Mouse (Mus musculus): Measurements from ENCODE around the gene Slc16a10. TPM values are rescaled to one million over a fixed set of nuclear protein-coding genes. Genes with fewer than 3 reads are reported as not detected.
A peak's percentile ranks its signal among the peaks of the same experiment; 100 is the strongest.

Gene Slc16a10
- polyA plus RNA-seq, 1 experiment from 2014 or later: 48.2 TPM

- no peaks in the 10 kb centered on the region for H3K27me3 ChIP-seq (replicated peaks; ENCODE audit: control insufficient read depth, insufficient read depth, low read length)
- H3K27ac ChIP-seq (ENCODE audit: low read length): no peak overlapping the region
- H3K4me3 ChIP-seq (ENCODE audit: low read length): no peak overlapping the region
- H3K9ac ChIP-seq (ENCODE audit: low read depth, low read length): no peak overlapping the region
- H3K9me3 ChIP-seq (ENCODE audit: control insufficient read depth, low read length): no peaks in the 10 kb centered on the region
- no peak overlapping the region for H3K4me2 ChIP-seq (ENCODE audit: low read depth, low read length)
- H3K4me1 ChIP-seq (ENCODE audit: control insufficient read depth, insufficient read depth, low read length): peaks cover 6% of the 10 kb centered on the region
- ATAC-seq: peak; percentile 21; the same call in 1 of the 2 replicates
- no peaks in the 10 kb centered on the region for H3K36me3 ChIP-seq (ENCODE audit: control insufficient read depth, insufficient read depth, low read length)
- WGBS: 38% methylated on average over 5 of the region's 5 CpGs
These were observed 38.3 kb downstream of the Slc16a10 start for GRCm38 (mm10) chr10:40103790-40104189.

GRCm38 (mm10) chr10:40102986-40103385 lies 39.1 kb downstream of the Slc16a10 start:
- Histone ChIP-seq H3K9ac (ENCODE audit: low read depth, low read length) (no peak overlapping the region), H3K27ac (ENCODE audit: low read length) (no peak overlapping the region), H3K36me3 (ENCODE audit: control insufficient read depth, insufficient read depth, low read length) (no peaks in the 10 kb centered on the region), H3K4me3 (ENCODE audit: low read length) (no peak overlapping the region), H3K4me1 (ENCODE audit: control insufficient read depth, insufficient read depth, low read length) (peaks cover 6% of the 10 kb centered on the region), H3K27me3 (replicated peaks; ENCODE audit: control insufficient read depth, insufficient read depth, low read length) (no peaks in the 10 kb centered on the region), H3K9me3 (ENCODE audit: control insufficient read depth, low read length) (no peaks in the 10 kb centered on the region), H3K4me2 (ENCODE audit: low read depth, low read length) (no peak overlapping the region)
- ATAC-seq: no peak
- WGBS: 45% methylated on average over 8 of the region's 8 CpGs

- 68% methylated on average over 3 of the region's 3 CpGs for WGBS
- no peak overlapping the region for H3K4me2 ChIP-seq (ENCODE audit: low read depth, low read length)
- ATAC-seq: no peak
- H3K9ac ChIP-seq (ENCODE audit: low read depth, low read length): no peak overlapping the region
- no peaks in the 10 kb centered on the region for H3K9me3 ChIP-seq (ENCODE audit: control insufficient read depth, low read length)
- no peaks in the 10 kb centered on the region for H3K36me3 ChIP-seq (ENCODE audit: control insufficient read depth, insufficient read depth, low read length)
- no peaks in the 10 kb centered on the region for H3K27me3 ChIP-seq (replicated peaks; ENCODE audit: control insufficient read depth, insufficient read depth, low read length)
- no peak overlapping the region for H3K27ac ChIP-seq (ENCODE audit: low read length)
- H3K4me1 ChIP-seq (ENCODE audit: control insufficient read depth, insufficient read depth, low read length): peaks cover 6% of the 10 kb centered on the region
- H3K4me3 ChIP-seq (ENCODE audit: low read length): no peak overlapping the region
These were observed 39.9 kb downstream of the Slc16a10 start for GRCm38 (mm10) chr10:40102166-40102565.

- Histone ChIP-seq H3K9me3 (ENCODE audit: control insufficient read depth, low read length) (no peaks in the 10 kb centered on the region), H3K4me2 (ENCODE audit: low read depth, low read length) (no peak overlapping the region), H3K4me1 (ENCODE audit: control insufficient read depth, insufficient read depth, low read length) (0 out of 2 replicates have a peak, but pooled peaks cover 9% of the 10 kb centered on the region), H3K4me3 (ENCODE audit: low read length) (no peak overlapping the region), H3K9ac (ENCODE audit: low read depth, low read length) (no peak overlapping the region), H3K27me3 (replicated peaks; ENCODE audit: control insufficient read depth, insufficient read depth, low read length) (no peaks in the 10 kb centered on the region), H3K36me3 (ENCODE audit: control insufficient read depth, insufficient read depth, low read length) (no peaks in the 10 kb centered on the region), H3K27ac (ENCODE audit: low read length) (no peak overlapping the region)
- no peak for ATAC-seq
- WGBS: 75% methylated on average over 1 of the region's 1 CpGs
These were observed 43.6 kb downstream of the Slc16a10 start for GRCm38 (mm10) chr10:40098441-40098840.

GRCm38 (mm10) chr10:40097519-40097918 lies 44.5 kb downstream of the Slc16a10 start:
- Histone ChIP-seq H3K4me1 (ENCODE audit: control insufficient read depth, insufficient read depth, low read length) (0 out of 2 replicates have a peak, but pooled peaks cover 6% of the 10 kb centered on the region), H3K9me3 (ENCODE audit: control insufficient read depth, low read length) (no peaks in the 10 kb centered on the region), H3K4me2 (ENCODE audit: low read depth, low read length) (no peak overlapping the region), H3K36me3 (ENCODE audit: control insufficient read depth, insufficient read depth, low read length) (no peaks in the 10 kb centered on the region), H3K9ac (ENCODE audit: low read depth, low read length) (no peak overlapping the region), H3K27ac (ENCODE audit: low read length) (no peak overlapping the region), H3K4me3 (ENCODE audit: low read length) (no peak overlapping the region), H3K27me3 (replicated peaks; ENCODE audit: control insufficient read depth, insufficient read depth, low read length) (no peaks in the 10 kb centered on the region)
- no peak for ATAC-seq
- 65% methylated on average over 4 of the region's 4 CpGs for WGBS

- no peaks in the 10 kb centered on the region for H3K27me3 ChIP-seq (replicated peaks; ENCODE audit: control insufficient read depth, insufficient read depth, low read length)
- no peak overlapping the region for H3K4me2 ChIP-seq (ENCODE audit: low read depth, low read length)
- H3K27ac ChIP-seq (ENCODE audit: low read length): no peak overlapping the region
- no peaks in the 10 kb centered on the region for H3K36me3 ChIP-seq (ENCODE audit: control insufficient read depth, insufficient read depth, low read length)
- 66% methylated on average over 2 of the region's 2 CpGs for WGBS
- no peaks in the 10 kb centered on the region for H3K9me3 ChIP-seq (ENCODE audit: control insufficient read depth, low read length)
- H3K9ac ChIP-seq (ENCODE audit: low read depth, low read length): no peak overlapping the region
- ATAC-seq: peak; percentile 49
- no peak overlapping the region for H3K4me3 ChIP-seq (ENCODE audit: low read length)
- 0 out of 2 replicates have a peak, but pooled peaks cover 12% of the 10 kb centered on the region for H3K4me1 ChIP-seq (ENCODE audit: control insufficient read depth, insufficient read depth, low read length)
These were observed 47.3 kb downstream of the Slc16a10 start for GRCm38 (mm10) chr10:40094752-40095151.

- Histone ChIP-seq H3K9ac (ENCODE audit: low read depth, low read length) (no peak overlapping the region), H3K4me2 (ENCODE audit: low read depth, low read length) (no peak overlapping the region), H3K27ac (ENCODE audit: low read length) (no peak overlapping the region), H3K4me1 (ENCODE audit: control insufficient read depth, insufficient read depth, low read length) (0 out of 2 replicates have a peak, but pooled peaks cover 12% of the 10 kb centered on the region), H3K27me3 (replicated peaks; ENCODE audit: control insufficient read depth, insufficient read depth, low read length) (no peaks in the 10 kb centered on the region), H3K9me3 (ENCODE audit: control insufficient read depth, low read length) (no peaks in the 10 kb centered on the region), H3K36me3 (ENCODE audit: control insufficient read depth, insufficient read depth, low read length) (no peaks in the 10 kb centered on the region), H3K4me3 (ENCODE audit: low read length) (no peak overlapping the region)
- no peak for ATAC-seq
These were observed 48.5 kb downstream of the Slc16a10 start for GRCm38 (mm10) chr10:40093526-40093925.

GRCm38 (mm10) chr10:40091455-40091854 lies 50.6 kb downstream of the Slc16a10 start:
- Histone ChIP-seq H3K27me3 (replicated peaks; ENCODE audit: control insufficient read depth, insufficient read depth, low read length) (no peaks in the 10 kb centered on the region), H3K4me1 (ENCODE audit: control insufficient read depth, insufficient read depth, low read length) (0 out of 2 replicates have a peak, but pooled peaks cover 12% of the 10 kb centered on the region), H3K4me3 (ENCODE audit: low read length) (no peak overlapping the region), H3K9ac (ENCODE audit: low read depth, low read length) (no peak overlapping the region), H3K9me3 (ENCODE audit: control insufficient read depth, low read length) (no peaks in the 10 kb centered on the region), H3K27ac (ENCODE audit: low read length) (no peak overlapping the region), H3K4me2 (ENCODE audit: low read depth, low read length) (no peak overlapping the region), H3K36me3 (ENCODE audit: control insufficient read depth, insufficient read depth, low read length) (no peaks in the 10 kb centered on the region)
- ATAC-seq: no peak
- WGBS: 68% methylated on average over 2 of the region's 2 CpGs

DNA sequence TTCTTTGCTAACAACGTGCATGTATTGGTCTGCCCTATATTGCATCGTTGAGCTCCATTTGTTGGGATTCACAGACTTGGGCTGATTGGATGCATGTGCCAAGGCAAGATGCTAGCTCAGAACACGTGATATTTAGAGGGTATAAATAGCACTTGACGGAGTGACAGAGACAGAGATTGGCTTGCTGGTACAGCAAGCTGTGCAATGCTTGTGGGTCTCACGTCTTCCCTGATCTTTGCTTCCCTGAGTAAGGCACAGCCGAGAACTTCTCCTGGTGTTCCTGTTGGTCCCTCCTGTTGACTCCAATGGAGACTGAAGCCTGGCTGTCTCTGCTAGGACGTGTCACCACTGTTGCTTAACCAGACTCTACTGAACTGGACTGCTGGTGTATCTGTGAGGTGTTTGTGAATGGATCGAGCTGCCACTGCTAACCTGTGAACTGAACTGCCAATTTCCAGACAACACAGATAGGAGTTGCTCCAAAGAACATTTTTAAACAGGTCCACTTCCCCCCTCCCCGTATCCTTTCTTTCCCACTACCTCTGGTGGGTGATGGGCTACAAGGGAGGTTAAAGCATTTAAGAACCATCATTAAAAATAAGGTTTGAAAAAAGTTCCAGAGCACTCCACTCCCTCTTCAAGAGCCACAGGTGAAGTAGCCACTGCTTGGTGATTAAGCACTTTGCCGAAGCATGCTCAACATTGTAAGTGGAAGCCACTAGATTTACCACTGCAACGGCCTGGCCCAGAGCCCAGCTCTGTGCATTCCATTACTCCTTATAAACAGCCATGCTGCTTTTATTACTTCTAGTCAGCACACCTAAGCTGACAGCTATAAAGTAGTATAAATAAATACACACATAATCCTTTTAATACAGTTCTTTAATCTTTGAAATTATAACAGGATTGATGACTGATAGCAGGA lies 51.3 kb downstream of the Slc16a10 start:
- 0 out of 2 replicates have a peak, but pooled peaks cover 12% of the 10 kb centered on the region for H3K4me1 ChIP-seq (ENCODE audit: control insufficient read depth, insufficient read depth, low read length)
- no peaks in the 10 kb centered on the region for H3K27me3 ChIP-seq (replicated peaks; ENCODE audit: control insufficient read depth, insufficient read depth, low read length)
- H3K9ac ChIP-seq (ENCODE audit: low read depth, low read length): no peak overlapping the region
- no peak overlapping the region for H3K27ac ChIP-seq (ENCODE audit: low read length)
- H3K4me2 ChIP-seq (ENCODE audit: low read depth, low read length): no peak overlapping the region
- ATAC-seq: peak; percentile 76
- H3K36me3 ChIP-seq (ENCODE audit: control insufficient read depth, insufficient read depth, low read length): no peaks in the 10 kb centered on the region
- no peak overlapping the region for H3K4me3 ChIP-seq (ENCODE audit: low read length)
- WGBS: 70% methylated on average over 11 of the region's 11 CpGs
- no peaks in the 10 kb centered on the region for H3K9me3 ChIP-seq (ENCODE audit: control insufficient read depth, low read length)
